Mouse (Mus musculus): ENCODE data around the gene Ctbp2. TPM values are rescaled to one million over a fixed set of nuclear protein-coding genes. Genes with fewer than 3 reads are reported as not detected.

The Ctbp2 gene
- total RNA-seq, 2 experiments from 2014 or later, result 33.8 to 40.9 TPM

DNA sequence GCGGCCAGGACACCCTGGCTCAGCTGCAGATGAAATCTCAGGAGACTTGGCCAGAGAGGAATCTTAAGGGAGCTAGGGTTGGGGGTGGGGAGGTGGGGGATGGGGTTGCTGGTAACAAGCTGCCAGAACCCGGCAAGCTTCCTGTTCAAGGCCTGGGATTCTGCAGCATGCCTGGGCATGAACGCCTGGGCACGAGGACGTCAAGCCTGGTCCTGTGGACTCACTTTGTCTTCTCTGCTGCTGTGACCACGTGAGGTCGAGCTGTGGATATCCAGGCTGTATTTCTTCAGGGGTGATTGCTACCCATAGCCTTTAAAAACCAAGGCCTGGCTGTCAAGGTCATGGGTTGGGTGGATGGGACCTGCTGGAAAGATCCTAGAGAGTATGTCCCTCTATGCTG, 118.4 kb downstream of the Ctbp2 start:
- no peak for DNase-seq

DNA sequence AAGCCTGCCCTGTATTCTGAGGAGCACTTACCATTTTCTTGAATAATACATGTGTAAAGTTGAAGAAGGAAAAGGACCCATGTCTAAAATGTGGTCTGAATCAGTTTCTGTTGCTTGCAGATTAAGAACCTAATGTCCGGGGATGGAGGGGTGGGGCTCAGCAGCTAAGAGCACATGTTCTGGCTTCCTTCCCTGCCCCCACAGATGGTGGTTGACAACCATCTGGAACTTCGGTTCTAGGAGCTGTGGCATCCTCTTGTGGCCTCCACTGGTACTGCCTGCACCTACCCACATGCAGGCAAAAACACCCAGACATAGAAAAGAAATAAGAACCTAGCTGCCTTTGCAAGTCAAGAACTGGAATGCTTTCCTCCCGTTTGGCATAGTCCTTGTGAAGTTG, 120.7 kb downstream of the Ctbp2 start:
- DNase-seq, result peak; percentile 81

DNA sequence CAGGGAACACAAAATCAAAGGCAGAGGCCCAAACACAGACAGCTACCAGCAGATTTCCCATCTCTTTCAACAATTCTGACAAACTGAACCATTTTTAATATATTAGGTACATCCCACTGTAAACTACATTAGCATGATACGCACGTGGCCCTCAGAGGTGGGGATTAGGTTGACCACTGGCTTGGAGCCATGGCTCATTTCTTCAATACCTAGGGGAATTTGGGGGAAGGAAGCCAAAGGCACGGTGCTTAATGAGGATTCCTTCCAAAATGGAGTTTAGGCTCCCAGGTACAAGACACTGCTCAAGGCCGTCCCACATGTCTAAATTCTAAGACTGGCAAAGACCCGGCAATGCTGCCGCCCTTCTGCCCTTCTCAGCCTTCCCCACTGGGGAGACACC, 121.9 kb downstream of the Ctbp2 start:
- no peak for DNase-seq

DNA sequence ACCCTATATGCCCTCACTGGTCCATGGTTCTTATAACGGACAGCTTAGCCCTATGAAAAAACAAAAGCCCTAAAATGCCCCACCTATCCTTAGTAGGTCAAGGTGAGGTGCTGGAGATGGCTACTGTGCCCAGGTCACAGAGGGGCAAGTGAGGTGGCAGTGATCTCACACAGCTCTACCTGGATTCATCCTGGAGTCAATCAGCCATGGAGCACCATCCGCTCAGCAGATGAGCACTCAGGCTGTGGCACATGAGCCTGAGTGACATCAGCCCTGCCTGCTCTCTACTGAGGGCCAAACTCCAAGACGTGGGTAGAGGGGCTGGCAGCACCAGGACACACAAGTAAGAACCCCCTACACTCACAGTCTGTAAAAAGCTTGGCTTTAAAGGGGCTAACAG, 122.8 kb downstream of the Ctbp2 start:
- no peak for DNase-seq

DNA sequence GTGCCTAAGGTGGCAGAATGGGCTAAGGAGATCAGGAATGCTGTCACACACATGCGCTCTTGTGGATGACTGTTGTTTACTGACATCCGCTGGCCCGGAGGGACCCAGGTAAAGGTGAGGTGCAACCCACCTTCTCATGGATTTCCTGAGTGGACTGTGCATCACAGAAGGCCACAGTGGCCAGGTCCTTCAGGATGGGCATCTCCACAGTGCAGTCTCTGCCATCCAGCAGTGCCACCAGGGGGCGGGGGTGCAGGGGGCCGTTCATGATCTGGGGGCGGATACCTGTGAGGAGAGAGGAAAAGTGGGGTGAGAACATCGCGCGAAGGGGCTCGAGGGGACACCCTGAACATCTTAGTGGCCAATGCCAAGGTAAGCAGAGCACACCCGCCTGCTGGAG, 125.1 kb downstream of the Ctbp2 start:
- DNase-seq, result no peak

DNA sequence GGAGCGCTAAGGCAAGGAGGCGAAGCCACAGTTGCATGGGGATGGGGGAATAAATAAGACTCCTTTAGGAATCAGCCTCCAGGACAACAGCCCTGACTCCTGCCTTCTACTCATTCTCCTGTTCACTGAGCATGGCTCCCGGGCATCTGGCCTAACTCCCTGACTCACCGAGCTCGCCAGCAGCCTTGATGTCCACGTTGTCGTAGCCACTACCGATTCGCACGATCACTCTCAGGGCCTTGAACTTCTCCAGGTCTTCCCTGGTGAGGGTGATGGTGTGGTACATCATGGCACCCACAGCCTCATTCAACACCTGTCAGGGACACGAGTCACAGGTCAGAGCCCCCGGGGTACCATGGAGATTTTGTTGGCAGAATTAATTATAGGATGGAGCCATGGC, 125.5 kb downstream of the Ctbp2 start:
- DNase-seq, result no peak

DNA sequence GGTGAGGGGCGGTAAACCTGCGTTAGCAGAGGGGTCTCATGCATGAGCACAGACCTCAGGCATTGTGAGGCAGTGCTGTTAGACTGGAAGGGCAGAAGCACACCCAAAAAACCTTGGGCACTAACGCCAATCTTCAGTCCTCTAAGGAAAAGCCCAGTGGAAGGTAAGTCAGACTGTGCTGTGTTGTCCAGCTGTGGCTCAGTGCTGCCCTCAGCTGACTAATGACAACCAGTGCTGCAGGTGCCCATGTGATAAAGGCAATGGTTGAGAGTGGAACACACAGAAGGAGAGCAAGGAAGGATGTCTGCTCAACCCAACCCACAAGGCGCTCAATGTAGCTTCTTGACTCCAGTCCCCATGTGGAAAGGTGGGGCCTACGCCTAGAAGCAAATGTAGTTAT, 127.8 kb downstream of the Ctbp2 start:
- DNase-seq, result no peak

DNA sequence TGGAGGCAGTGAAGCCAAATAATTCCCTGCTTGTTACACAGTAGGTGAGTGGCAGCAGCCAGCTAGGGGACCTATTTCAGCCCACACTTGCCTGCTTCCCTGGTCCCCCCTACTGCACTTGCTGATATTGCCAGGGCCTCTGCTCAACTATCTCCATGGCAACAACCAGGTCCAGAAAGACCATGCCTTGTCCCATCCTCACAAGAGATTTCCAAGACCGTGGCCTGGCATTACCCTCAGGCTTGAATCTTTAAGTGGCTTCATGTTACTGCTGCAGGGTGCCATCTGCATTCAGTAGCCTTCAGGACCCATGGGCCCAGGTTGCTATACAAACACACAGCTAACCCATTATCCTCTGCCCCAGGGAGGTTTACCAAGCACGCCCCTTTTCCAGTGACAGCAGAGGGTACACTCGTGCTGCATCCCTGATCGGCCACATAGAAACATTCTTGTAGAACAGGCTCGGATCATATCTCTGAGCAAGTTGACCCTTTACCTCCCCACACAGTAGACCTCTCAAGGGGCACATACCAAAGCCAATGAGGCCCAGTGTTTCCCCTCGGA, 129.4 kb downstream of the Ctbp2 start:
- DNase-seq, result no peak

DNA sequence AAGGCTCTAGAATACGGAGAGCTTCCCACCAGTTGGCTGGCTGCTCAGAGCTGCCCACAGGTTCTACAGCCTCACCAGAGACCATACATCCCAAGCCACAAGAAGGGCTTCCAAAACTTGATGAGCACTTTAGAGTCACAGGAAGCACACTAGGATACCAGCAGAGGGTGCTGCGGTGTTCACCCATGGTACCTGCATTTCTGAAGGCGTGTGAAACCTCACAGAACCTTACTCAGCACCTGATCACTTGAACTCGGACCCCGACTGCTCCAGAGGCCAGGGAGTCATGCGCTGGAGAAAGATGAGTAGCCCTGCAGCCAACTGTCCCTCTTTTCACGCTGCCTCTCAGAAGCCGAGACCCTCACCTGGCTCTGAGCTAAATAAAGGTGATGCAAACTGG, 130.0 kb downstream of the Ctbp2 start:
- no peak for DNase-seq

DNA sequence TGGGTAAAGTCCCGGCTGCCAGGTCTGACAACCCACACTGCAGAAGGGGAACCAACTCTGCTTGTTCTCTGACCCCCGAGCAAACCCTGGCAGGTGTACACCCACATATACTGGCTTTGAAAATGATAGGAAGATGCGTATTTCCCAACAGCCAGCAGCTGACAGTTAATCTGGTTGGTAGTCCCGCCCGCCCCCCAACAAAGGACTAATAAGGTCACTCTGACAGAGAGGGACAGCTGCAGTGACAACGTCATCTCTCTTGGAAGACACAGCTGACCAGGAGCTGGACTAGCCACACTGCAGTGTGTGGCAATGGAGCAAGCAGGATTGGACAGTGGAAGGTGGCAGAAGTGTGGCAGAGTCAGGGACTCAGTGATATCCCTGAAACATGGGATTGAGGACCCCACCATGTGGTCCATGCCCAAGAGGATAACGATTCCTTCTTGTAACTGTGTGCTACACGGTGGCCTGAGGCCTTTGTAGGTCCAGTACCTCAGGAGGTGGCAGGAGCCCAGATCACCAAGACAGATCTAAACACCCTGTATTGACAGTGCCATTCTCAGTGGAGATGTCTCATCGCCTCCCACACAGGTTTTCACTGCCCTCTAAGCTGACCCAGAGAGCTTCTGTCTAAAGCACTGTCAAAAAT, 131.1 kb downstream of the Ctbp2 start:
- DNase-seq, result no peak

DNA sequence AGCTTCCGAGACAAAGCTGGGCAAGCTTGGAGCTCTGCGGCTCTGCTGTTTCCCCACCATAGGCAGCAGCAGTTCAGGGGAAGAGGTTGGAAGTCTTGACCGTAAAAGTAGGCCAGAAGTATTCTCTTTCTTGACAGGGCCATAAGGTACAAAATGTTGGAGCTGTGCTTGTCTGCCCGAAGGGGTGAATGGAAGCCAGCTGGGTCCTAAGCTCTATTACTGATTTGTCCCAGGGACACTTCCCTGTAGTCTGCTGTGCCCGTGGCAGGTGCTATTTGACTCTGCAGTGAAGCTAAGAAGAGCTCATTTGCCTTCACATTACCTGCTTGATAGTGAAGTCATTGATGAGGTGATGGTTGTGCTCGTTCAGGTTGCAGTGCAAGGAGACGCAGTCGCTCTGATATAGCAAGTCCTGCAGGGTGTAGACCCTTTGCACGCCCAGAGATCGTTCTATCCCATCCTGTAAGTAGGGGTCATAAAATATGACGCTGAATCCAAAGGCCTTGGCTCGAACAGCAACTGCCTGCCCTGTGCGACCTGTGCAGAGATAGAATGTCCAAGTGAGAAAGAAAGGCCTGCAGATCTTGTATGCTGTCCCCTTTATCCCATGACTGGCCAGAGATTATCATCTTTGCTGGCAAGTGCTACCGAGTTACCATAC, 132.8 kb downstream of the Ctbp2 start:
- no peak for DNase-seq

DNA sequence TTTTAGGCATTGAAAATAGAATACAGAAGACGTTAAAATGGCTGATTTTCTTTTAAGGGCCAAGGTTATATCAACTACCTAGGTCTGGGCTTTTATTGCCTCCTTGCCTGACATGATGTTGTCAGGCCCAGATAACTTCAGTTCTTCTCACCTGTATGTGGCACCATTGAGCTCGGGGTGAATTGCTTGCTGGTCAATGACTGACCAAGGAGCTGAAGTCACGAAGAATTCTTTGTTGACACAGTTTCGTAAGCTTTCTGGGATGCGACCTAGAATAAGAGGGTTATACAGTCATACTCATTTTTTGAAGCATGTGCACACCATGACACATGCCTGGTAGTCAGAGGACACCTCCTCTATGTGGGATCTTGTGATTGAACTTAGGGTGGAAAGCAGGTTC, 134.3 kb downstream of the Ctbp2 start:
- no peak for DNase-seq

DNA sequence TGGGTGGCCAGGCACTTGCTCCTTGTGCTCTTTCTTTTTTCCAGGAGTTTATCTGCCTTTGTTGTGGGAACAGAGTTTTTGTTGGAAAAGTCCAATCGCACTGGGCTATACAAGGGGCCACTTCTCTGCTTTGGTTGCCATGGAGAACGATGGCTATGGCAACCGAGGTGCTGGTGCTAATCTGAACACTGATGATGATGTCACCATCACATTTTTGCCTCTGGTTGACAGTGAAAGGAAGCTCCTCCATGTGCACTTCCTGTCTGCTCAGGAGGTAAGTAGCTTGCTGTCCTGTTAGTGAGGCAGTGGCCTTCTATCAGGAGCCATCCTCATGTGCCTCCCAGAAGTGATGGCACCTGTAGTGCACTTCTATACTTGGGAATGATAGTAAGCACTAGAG, 141.5 kb downstream of the Ctbp2 start:
- DNase-seq, result no peak

DNA sequence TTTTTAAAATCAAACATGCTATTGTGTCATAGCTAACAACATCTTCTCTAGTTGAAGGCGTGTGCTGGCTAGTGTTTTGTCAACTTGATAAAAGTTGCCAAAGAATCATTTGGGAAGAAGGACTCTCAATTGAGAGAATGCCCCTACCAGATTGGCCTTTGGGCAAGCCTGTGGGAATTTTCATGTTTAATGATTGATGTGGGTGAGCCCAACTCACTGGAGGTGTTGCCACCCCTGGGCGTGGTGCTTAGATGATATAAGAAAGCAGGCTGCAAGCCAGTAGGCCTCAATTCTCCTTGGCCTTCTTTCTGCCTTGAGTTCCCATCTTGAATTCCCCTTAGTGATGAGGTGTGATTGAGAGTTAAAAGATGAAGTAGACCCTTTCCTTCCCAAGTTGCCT, 146.2 kb downstream of the Ctbp2 start:
- no peak for DNase-seq

DNA sequence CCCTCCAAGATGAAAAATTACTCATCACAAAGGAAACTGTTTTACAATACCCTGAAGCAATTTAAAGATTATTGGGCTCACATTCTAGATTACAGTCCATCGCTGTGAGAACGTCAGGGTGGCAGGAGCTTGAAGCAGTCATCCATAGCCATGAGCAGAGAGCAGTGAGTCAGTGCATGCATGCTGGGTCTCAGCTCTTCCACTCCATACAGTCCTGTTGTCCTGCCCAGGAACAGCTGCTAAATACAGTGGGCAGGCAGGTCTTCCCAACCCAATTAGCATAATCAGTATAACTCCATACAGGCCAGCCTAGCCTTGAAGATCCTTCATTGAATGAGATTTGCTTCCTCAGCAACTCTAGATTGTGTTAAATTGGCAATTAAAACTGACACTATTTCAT, 148.1 kb downstream of the Ctbp2 start:
- DNase-seq, result no peak

DNA sequence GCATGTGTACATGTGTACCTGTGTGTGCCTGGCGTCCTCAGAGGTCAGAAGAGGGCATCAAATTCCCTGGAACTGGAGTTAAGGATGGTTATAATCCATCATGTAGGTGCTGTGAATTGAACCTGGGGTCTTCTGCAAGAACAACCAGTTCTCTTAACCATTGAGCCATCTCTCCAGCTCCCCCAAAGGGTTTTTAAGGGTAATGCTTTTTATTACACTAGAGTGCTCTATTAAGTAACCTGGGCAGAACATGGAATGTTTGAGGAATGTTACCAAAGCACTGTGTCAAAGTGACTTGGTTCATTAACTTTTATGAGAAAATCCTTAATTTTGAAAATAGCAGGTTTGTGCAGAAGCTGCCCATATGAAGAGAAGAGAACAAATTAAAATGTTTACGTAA, 152.1 kb downstream of the Ctbp2 start:
- DNase-seq, result no peak

DNA sequence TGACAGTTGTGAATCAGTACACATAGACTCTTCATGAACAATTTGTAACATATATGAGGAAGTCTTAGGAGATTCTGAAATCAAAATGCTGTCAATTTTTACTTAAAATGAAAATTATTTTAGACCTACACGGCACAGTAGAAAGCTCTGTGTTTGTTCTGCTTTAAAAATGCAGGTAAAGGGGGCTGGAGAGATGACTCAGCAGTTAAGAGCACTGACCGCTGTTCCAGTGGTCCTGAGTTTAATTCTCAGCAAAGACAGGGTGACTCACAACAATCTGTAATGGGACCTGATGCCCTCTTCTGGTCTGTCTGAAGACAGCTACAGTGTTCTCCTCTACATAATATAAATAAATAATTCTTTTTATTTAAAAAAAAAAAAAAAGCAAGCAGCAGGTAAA, 158.4 kb downstream of the Ctbp2 start:
- DNase-seq, result no peak

DNA sequence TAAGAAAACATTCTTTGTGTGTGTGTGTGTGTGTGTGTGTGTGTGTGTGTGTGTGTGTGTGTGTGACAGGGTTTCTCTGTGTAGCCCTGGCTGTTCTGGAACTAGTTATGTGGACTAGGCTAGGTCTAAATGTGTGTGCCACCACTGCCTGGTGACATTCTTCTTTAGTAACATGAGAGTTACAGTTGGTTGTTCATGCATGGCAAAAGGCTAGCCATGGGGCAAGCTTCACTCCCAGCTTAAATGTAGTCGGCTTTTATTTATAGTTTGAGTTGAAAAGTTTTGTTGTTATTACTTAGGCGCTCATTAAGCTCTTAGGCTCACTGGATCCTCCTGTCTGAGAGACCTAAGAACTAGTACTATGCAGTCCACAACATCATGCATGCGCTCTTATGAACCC, 159.8 kb downstream of the Ctbp2 start:
- no peak for DNase-seq

DNA sequence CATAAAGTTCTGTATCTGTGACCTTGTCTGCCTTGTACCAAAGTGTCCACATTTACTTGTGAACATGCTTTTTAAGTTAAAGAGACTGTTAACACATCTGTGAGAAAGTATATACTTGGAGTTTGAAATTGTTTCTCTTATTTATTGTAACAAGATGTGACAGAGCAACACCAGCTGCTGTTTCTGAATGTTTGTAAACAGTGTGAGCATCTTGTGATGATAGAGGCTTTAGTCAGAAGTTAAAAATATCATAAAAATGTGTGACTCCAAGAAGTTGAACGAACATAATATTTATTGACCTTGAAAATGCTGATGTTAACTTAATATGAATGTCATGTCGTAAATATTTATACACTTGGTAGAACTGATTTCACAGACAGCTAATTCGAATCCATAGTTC, 173.5 kb downstream of the Ctbp2 start:
- DNase-seq, result no peak

DNA sequence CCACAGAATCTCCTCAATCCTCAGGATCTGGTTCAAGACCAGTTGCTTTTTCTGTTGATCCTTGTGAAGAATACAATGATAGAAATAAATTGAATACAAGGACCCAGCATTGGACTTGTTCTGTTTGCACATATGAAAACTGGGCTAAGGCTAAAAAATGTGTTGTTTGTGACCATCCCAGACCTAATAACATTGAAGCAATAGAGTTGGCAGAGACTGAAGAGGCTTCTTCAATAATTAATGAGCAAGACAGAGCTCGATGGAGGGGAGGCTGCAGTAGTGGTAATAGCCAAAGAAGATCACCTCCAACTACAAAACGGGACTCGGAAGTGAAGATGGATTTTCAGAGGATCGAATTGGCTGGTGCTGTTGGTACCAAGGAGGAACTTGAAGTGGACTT, 174.2 kb downstream of the Ctbp2 start:
- no peak for DNase-seq

DNA sequence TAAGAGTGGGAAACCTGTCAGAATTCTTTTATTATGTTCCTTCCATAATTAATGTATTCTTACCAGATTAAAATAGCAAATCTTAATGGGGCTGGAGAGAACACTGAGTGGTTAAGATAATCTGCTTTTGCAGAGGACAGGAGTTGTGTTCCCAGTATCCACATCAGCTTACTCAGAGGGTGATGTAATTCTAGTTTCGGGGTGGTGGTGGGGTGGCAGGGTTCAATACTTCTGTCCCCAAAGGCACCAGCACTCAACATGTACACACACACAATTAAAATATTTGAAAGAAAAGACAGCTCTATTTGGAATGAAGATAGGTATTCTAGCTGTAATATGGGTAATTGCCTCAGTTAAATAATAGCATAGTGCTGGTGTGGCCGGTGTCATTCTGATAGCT, 183.6 kb downstream of the Ctbp2 start:
- no peak for DNase-seq

DNA sequence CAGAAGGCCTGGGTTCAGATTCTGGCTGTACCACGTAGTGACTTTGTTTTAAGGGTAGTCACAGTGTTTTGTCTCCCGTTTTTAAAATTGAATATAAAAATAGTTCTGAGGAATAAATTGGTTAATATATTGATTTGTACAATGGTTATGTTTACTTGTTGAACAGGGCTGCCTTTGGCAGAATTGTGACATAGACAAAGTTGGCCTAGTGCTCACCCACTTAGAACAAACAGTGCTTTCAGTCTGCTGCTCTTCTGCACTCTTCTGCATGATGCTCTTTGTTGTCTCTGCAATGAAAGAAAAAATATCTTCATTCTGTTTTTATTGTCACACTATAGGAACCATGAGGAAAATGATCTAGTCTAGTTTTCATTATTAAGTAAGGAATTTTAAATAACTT, 185.0 kb downstream of the Ctbp2 start:
- DNase-seq, result no peak
